Mouse (Mus musculus) embryonic facial prominence, embryonic 14.5 days (tissue): ENCODE measurements at regions not wholly inside any gene's neighbourhood (a gene's known extent, or its start where the extent isn't known, plus 50 kb on each side); places are given as distances from the start of the nearest gene placed in this dataset.

Experiments
- ATAC-seq: fragments of 200-750 bp; cut with Nextera tagmentation; 2 replicates; pipeline ENCODE4 v1.8.0; 2017; ENCODE audit warnings: low read depth, moderate number of reproducible peaks, moderate TSS enrichment
- DNase-seq: peaks from one replicate; pipeline ENCODE4 v3.0.0-alpha.2; 2015; ENCODE audit warnings: low spot score
- H3K27ac ChIP-seq: fragments of 300-500 bp; sonication (generic); replicated peaks from 2 replicates; pipeline ENCODE4 v1.5.1; 2014; ENCODE audit warnings: low read depth, mild to moderate bottlenecking, low read length, moderate library complexity
- H3K27me3 ChIP-seq: fragments of 300-500 bp; sonication (generic); replicated peaks from 2 replicates; pipeline ENCODE4 v1.6.1; 2014; ENCODE audit warnings: low read length; ENCODE audit not compliant: control insufficient read depth, insufficient read depth
- H3K36me3 ChIP-seq: fragments of 300-500 bp; sonication (generic); 2 replicates; pipeline ENCODE4 v1.6.1; 2014; ENCODE audit warnings: low read length, mixed read lengths; ENCODE audit not compliant: control insufficient read depth, insufficient read depth
- H3K4me1 ChIP-seq: fragments of 300-500 bp; sonication (generic); 2 replicates; pipeline ENCODE4 v1.6.1; 2014; ENCODE audit warnings: antibody characterized with exemption, low read length; ENCODE audit not compliant: control insufficient read depth, insufficient read depth
- H3K4me2 ChIP-seq: fragments of 300-500 bp; sonication (generic); 2 replicates; pipeline ENCODE4 v1.6.1; 2014; ENCODE audit warnings: low read depth, mild to moderate bottlenecking, low read length, moderate library complexity, mixed read lengths
- H3K4me3 ChIP-seq: fragments of 300-500 bp; sonication (generic); 2 replicates; pipeline ENCODE4 v1.5.1; 2014; ENCODE audit warnings: low read depth, mild to moderate bottlenecking, low read length
- H3K9ac ChIP-seq: fragments of 300-500 bp; sonication (generic); 2 replicates; pipeline ENCODE4 v1.6.1; 2014; ENCODE audit warnings: low read depth, mild to moderate bottlenecking, low read length, moderate library complexity, mixed read lengths
- H3K9me3 ChIP-seq: fragments of 300-500 bp; sonication (generic); 2 replicates; pipeline ENCODE4 v1.6.1; 2016; ENCODE audit warnings: low read length; ENCODE audit not compliant: control insufficient read depth
- WGBS: fragments of 180-500 bp; shearing (Covaris S2); extraction: QIAGEN DNeasy Blood & Tissue Kit; methylation state at CpG from one replicate; pipeline ENCODE4 v1.1.7; 2014; 5-methylcytosine and 5-hydroxymethylcytosine counted together

DNA sequence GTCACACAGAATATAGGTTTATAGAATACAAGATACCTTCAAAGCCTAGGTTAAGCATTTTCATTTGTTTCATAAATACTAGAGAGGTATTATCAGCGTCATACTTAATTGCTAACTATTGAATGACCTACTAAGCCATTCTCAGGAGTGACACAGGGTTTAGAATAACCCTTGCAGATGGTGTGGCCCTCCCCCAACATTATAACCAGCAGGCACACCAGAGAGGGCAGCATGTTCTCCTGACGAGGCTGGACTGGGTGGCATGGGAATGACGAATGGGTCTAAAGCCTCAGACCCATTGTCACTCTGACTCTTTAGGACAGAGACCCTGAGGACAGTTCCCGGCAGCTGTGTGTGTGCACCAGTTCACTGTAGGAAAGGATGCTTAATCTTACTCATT lies 290.5 kb downstream of the Tgfb2 start:
- H3K9ac ChIP-seq = no peak overlapping the region
- ATAC-seq (peak; percentile 70; the same call in 1 of the 2 replicates), DNase-seq (no peak)
- H3K4me3 ChIP-seq = no peak overlapping the region
- no peaks in the 10 kb centered on the region for H3K27me3 ChIP-seq
- no peak overlapping the region for H3K4me2 ChIP-seq
- H3K9me3 ChIP-seq = no peaks in the 10 kb centered on the region
- H3K4me1 ChIP-seq = peaks cover 19% of the 10 kb centered on the region
- no peaks in the 10 kb centered on the region for H3K36me3 ChIP-seq
- WGBS = 77% methylated on average over 4 of the region's 4 CpGs
- H3K27ac ChIP-seq = no peak overlapping the region

DNA sequence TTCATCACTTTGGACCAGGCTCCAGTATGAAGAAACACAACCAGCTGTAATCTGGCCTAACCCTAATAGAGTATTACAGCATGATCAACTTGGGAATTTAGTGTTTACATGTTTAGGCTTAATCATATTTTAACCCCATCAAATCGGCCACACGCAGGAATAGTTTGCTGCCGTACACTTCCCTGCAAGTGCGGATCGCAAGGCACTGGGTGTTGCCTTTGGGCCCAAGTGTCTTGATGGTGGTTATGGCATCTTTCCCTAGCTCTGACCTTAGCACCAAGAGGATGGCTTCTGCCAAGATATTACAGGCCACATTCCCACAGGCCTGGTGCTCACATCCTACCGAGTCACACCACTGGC lies 291.9 kb downstream of the Tgfb2 start:
- no peak for ATAC-seq
- H3K27ac ChIP-seq = peak overlapping the region; percentile 78

DNA sequence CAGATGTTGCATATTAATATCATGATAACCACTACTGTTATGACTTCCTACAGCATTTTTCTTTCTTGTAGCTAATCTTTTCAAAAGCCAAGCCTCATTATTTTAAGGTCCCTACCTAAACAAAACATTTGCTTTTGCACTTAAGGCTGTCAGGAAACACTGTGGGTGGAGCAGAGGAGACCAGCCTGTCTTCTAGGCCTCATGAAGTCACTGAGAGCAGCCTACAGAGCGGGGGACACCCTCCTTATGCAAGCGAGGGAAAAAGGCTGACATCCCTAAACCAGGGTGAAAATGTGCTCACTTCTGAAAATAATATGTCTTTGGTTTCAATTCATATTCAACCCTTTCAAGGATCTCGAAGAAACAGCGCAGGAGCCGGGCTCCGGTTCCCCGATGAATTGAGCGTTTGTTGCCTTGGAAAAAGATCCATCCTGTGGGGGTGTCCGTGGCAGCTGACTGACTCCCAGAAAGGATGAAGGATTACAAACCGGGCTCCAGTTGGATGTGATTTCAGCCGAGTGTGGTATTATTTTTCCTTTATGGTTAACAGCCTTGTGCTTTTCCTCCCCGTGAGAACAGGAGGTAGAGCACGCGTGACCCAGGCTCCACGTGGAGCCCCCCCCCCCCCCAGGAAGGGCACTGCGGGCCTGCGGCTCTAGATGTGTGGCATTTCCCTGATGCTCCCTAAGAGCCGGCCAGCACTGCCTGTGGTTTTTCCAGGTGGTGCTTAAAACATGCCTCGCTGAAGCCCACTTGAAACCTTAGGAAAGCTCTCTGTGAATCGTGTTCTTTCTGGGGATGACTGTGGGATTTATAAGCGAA lies 292.5 kb downstream of the Tgfb2 start:
- Histone ChIP-seq H3K4me2 (peak overlapping the region; percentile 35), H3K9me3 (no peaks in the 10 kb centered on the region), H3K4me3 (no peak overlapping the region), H3K36me3 (no peaks in the 10 kb centered on the region), H3K27me3 (no peaks in the 10 kb centered on the region), H3K4me1 (peaks cover 38% of the 10 kb centered on the region), H3K27ac (peak overlapping the region; percentile 78), H3K9ac (no peak overlapping the region)
- DNase-seq = peak; percentile 84
- peak; percentile 58 for ATAC-seq
- WGBS = 20% methylated on average over 18 of the region's 21 CpGs

More for the DNA sequence above, 291.9 kb downstream of the Tgfb2 start:
- H3K36me3 ChIP-seq = no peaks in the 10 kb centered on the region
- WGBS = 62% methylated on average over 6 of the region's 6 CpGs
- H3K27me3 ChIP-seq = no peaks in the 10 kb centered on the region
- peak overlapping the region; percentile 35 for H3K4me2 ChIP-seq
- no peak overlapping the region for H3K4me3 ChIP-seq
- no peaks in the 10 kb centered on the region for H3K9me3 ChIP-seq
- H3K4me1 ChIP-seq = peaks cover 33% of the 10 kb centered on the region
- DNase-seq = peak; percentile 70
- no peak overlapping the region for H3K9ac ChIP-seq

DNA sequence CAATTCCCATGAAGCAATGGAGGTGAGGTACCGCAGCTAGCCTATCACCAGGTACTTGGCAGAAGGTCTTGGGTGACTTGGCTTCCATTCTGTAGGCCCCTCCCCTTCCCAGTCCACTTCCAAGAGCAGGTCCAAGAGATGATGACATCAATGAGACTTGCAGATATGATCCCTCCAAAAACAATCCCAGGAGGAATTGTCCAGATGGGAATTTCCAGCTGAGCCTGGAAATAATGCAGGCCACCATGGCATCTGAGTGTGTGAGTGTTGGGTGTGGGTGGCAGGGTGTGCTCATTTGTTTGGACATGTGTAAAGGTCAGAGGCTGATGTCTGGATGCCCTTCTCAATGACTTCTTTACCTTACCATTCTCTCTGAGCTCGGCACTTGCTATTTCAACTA lies 293.5 kb downstream of the Tgfb2 start:
- no peak for DNase-seq
- H3K27me3 ChIP-seq = no peaks in the 10 kb centered on the region
- ATAC-seq = no peak
- H3K9ac ChIP-seq = no peak overlapping the region
- H3K27ac ChIP-seq = no peak overlapping the region
- H3K9me3 ChIP-seq = no peaks in the 10 kb centered on the region
- no peaks in the 10 kb centered on the region for H3K36me3 ChIP-seq
- H3K4me3 ChIP-seq = no peak overlapping the region
- WGBS = 84% methylated on average over 2 of the region's 2 CpGs
- H3K4me1 ChIP-seq = peaks cover 38% of the 10 kb centered on the region
- H3K4me2 ChIP-seq = no peak overlapping the region

DNA sequence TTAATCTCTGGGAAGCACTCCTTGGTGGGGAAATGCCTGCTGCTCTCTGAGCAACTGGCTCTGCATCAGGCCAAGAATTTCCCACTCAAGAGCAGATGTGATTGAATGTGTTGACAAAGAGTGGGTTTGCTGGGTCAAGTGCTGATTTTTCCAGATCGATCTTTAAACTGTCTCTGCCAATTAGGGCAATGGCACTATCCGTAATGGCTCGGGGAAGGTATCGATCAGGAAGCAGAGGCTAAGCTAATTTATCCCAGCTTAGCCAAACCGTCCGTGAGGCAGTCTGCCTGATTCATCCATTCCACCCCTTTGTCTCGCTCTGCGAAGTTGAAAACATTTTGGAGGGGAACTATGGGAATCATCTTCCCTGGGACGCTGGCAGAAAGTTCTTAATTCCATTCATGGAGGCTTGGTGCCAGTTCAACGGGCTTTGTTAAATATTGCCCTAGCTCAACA lies 291.9 kb upstream of the Lyplal1 start:
- no peak; the same call in 1 of the 2 replicates for ATAC-seq
- Histone ChIP-seq H3K4me2 (peak overlapping the region; percentile 48), H3K36me3 (no peaks in the 10 kb centered on the region), H3K4me3 (0 out of 2 replicates have a peak overlapping the region, but pooled peaks have one; percentile 4), H3K9ac (peak overlapping the region; percentile 50), H3K4me1 (peaks cover 34% of the 10 kb centered on the region), H3K27me3 (no peaks in the 10 kb centered on the region), H3K27ac (peak overlapping the region; percentile 79), H3K9me3 (no peaks in the 10 kb centered on the region)
- DNase-seq = peak; percentile 56
- 34% methylated on average over 10 of the region's 10 CpGs for WGBS

DNA sequence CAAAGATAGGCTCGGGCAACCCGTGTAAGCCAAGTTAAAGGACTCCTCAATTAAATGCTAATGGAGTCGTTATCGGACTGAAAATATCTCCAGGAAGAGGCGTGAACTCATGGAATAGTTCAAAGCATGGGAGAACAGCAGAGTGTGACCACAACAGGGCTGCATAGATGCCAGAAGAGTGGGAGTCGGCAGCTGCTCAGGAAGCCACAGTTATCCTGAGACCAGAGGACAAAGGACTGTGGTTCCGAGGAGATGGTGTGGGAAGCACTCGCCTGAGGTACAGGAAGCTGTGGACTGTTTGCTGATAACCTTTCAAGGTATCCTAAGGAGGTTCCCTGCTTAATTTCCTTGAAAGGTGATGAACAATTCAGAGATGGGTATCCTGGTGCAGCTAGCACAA lies 290.5 kb upstream of the Lyplal1 start:
- no peak for ATAC-seq
- no peak overlapping the region for H3K4me2 ChIP-seq
- H3K9ac ChIP-seq = no peak overlapping the region
- H3K4me1 ChIP-seq = peaks cover 21% of the 10 kb centered on the region
- H3K27me3 ChIP-seq = no peaks in the 10 kb centered on the region
- no peaks in the 10 kb centered on the region for H3K9me3 ChIP-seq
- WGBS = 78% methylated on average over 8 of the region's 8 CpGs
- DNase-seq = no peak
- H3K4me3 ChIP-seq = no peak overlapping the region
- H3K36me3 ChIP-seq = no peaks in the 10 kb centered on the region
- no peak overlapping the region for H3K27ac ChIP-seq

DNA sequence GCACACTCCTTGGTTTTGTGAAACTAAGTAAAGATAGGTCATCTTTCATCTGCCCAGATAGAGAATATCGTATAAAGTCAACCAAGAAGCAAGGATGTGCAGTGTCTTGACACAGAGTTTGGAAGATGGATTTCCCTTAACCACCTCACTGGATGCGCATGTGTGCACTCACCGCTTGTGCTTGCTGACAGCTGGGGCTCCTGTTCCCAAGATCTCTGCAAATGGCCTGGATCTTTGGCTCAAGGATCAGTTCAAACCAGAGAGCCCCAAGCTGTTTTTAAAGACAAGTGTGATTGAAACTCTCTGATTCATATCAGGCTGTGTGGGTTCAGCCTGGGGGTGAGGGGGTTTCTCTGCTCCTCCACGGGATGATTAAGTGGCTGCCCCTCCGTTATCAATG lies 288.6 kb upstream of the Lyplal1 start:
- Histone ChIP-seq H3K9ac (no peak overlapping the region), H3K4me3 (no peak overlapping the region), H3K27me3 (no peaks in the 10 kb centered on the region), H3K4me2 (no peak overlapping the region), H3K9me3 (no peaks in the 10 kb centered on the region), H3K36me3 (no peaks in the 10 kb centered on the region), H3K27ac (no peak overlapping the region), H3K4me1 (peaks cover 19% of the 10 kb centered on the region)
- DNase-seq (no peak), ATAC-seq (no peak)
- 73% methylated on average over 5 of the region's 5 CpGs for WGBS

DNA sequence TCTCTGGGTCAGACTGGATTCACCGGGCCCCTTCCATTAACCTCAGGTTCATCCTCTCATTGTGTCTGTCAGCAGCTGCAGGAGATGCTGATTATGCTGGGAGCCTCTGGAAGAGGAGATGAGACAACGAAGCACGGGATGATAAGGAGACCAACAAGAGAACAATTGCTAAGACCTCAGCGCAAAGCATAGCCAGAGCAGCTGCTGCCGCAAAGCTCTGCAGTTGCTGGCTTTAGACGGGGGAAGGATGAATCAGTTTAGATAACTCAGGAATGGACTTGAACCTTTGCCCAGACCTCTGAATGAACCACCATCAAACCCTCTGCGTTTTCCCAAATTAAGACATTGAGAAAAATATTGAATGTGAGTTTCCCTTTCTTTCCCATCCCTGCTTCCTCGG lies 282.7 kb upstream of the Lyplal1 start:
- no peaks in the 10 kb centered on the region for H3K9me3 ChIP-seq
- no peak overlapping the region for H3K4me3 ChIP-seq
- WGBS = 35% methylated on average over 8 of the region's 8 CpGs
- DNase-seq (peak; percentile 89), ATAC-seq (no peak)
- no peak overlapping the region for H3K9ac ChIP-seq
- no peak overlapping the region for H3K4me2 ChIP-seq
- H3K27ac ChIP-seq = no peak overlapping the region
- H3K4me1 ChIP-seq = peaks cover 6% of the 10 kb centered on the region; the same call in 1 of the 2 replicates
- H3K27me3 ChIP-seq = no peaks in the 10 kb centered on the region
- no peaks in the 10 kb centered on the region for H3K36me3 ChIP-seq

DNA sequence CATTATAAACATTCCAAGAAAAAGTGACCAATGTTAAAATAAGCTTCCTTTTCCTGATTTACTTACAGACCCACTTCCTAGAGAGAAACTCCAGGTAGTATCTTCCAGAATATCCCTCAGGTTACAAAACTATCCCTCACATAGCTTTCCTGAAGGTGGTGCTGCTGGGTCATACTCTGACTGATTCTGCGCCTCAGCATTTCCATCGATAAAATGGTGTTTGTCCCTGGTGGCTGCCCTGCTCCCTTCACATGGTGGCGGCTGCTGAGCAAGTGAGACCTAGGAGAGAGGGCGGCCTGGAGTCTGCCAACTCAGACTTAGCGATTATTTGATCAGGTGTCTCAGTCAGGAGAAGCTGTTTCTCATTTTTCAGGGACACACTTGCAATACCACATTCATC lies 275.9 kb upstream of the Lyplal1 start:
- no peak for DNase-seq
- H3K4me3 ChIP-seq = no peak overlapping the region
- H3K27ac ChIP-seq = no peak overlapping the region
- no peaks in the 10 kb centered on the region for H3K9me3 ChIP-seq
- WGBS = 48% methylated on average over 5 of the region's 5 CpGs
- ATAC-seq = no peak
- H3K27me3 ChIP-seq = no peaks in the 10 kb centered on the region
- no peaks in the 10 kb centered on the region for H3K36me3 ChIP-seq
- H3K9ac ChIP-seq = no peak overlapping the region
- no peak overlapping the region for H3K4me2 ChIP-seq
- H3K4me1 ChIP-seq = no peaks in the 10 kb centered on the region
